Mouse (Mus musculus) embryonic fibroblast, embryonic 13.5 days (primary cell): ENCODE results near the gene Klk1b5.

ENCODE experiments used
- CTCF ChIP-seq: IDR thresholded peaks from 2 replicates; pipeline ENCODE4 v1.5.1; 2011; ENCODE audit warnings: mild to moderate bottlenecking, control low read depth, low read length, moderate library complexity, borderline replicate concordance; ENCODE audit not compliant: insufficient read depth
- POLR2A ChIP-seq: IDR thresholded peaks from 2 replicates; pipeline ENCODE4 v1.6.1; 2011; ENCODE audit warnings: low read depth, mild to moderate bottlenecking, control low read depth, low read length, moderate library complexity

GRCm38 (mm10) chr7:44235909-44236308 is 20.2 kb downstream of the Klk1b5 start, which contains the start of gene Gm36864:
- no peak for TF ChIP-seq CTCF
- TF ChIP-seq POLR2A = no peak
